Mouse (Mus musculus) layer of hippocampus, adult 8-10 months (tissue): ENCODE results near the gene Mb. TPM values are rescaled to one million over a fixed set of nuclear protein-coding genes. Genes with fewer than 3 reads are reported as not detected.

Experiments
- DNase-seq, 2 experiments: peaks; one replicate each; pipeline ENCODE4 v3.0.0; 2022; ENCODE audit warnings: low spot score in 2 of 2
- total RNA-seq, 4 experiments: library from RNA; stranded (reverse); gene quantifications; 2 replicates each; pipeline ENCODE4 v1.2.4; 2022

Mb gene
- total RNA-seq, 4 experiments from 2014 or later, result 0.31 to 2.2 (median 0.52) TPM; not detected in 1

GRCm38 (mm10) chr15:76987137-76987536 is 63.3 kb downstream of the Mb start:
- no peak for DNase-seq

GRCm38 (mm10) chr15:76982745-76983144 is 67.7 kb downstream of the Mb start:
- no peak for DNase-seq

- no peak for DNase-seq
Measured at GRCm38 (mm10) chr15:76979799-76980198, 70.7 kb downstream of the Mb start.

- no peak for DNase-seq
Measured at GRCm38 (mm10) chr15:76976619-76977018, 73.9 kb downstream of the Mb start.

GRCm38 (mm10) chr15:76973855-76974651 is 76.4 kb downstream of the Mb start:
- DNase-seq, result peak; percentile 51 to 88

GRCm38 (mm10) chr15:76973272-76973854 is 77.1 kb downstream of the Mb start:
- no peak for DNase-seq

- DNase-seq, result no peak
Measured at GRCm38 (mm10) chr15:76972661-76973060, 77.8 kb downstream of the Mb start.

Other genes with a start within 250 kb of the Mb start
- 10 to 100 TPM; 42.8 to 49.8 (median 45.5) TPM for gene Zfp251, start 179.2 kb downstream of the Mb start, total RNA-seq
- gene Zfp7, start 171.4 kb downstream of the Mb start, total RNA-seq, result 1 to 10 TPM; 6.1 to 7.9 (median 6.8) TPM
- gene Gm49527, start 171.3 kb downstream of the Mb start, total RNA-seq, result 1 to 10 TPM in 2 of 4 experiments, under 1 TPM in 1, not detected in 1; 0.74 to 2.7 (median 1.8) TPM
- 1 to 10 TPM; 5.1 to 6.3 (median 5.6) TPM for gene Zfp647, start 125.2 kb downstream of the Mb start, total RNA-seq
- gene 1110038F14Rik, start 102.2 kb downstream of the Mb start, total RNA-seq, result 10 to 100 TPM; 24.1 to 33.1 (median 28.1) TPM
- gene Apol6, start 5.9 kb downstream of the Mb start, total RNA-seq, result under 1 TPM in 1 of 4 experiments, not detected in 3; 0.47 TPM